Comparison of ENCODE assay signal across 24 mouse cellular contexts in the genomic region with DNA sequence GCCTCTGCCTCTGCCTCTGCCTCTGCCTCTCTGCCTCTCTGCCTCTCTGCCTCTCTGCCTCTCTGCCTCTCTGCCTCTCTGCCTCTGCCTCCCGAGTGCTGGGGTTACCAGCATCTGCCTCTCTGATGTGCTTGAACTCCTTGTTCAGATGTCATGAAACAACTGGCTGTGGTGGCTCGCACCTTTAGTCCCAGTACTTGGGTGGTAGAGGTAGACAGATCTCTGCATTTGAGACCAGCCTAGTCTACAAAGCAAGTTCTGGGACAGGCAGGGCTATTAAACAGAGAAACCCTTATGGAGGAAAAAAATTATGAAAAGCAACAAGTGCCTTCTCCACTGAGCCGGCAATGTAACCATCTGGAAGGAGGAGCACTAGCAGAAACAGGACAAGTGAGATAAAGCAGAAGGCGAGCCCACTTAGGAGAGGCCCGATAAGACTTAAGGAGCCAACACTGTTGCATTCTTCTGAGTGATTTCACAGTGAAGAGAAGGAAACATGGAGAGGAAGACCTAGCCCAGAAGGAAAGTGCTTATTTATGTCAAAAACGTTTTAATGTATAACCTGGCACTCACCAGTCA. TPM values are rescaled to one million over a fixed set of nuclear protein-coding genes. Genes with fewer than 3 reads are reported as not detected.
DNase-seq lines count a peak whose midpoint lies in the region; ATAC-seq and TF ChIP-seq lines count a peak whose summit lies in the region.
"Had no signal": no experiment of that assay in that cellular context is flagged by ENCODE, and none has a peak within 500 bp of the region (broad histone marks: within the 10 kb centered on the region; RNA-seq: fewer than 3 reads in every experiment).

No protein-coding gene starts in this region.

- peaks cover 46% of the 10 kb centered on the region for H3K36me3 ChIP-seq in heart, embryonic 13.5 days
- peaks cover 46% of the 10 kb centered on the region for H3K36me3 ChIP-seq in kidney, embryonic 15.5 days

- H3K9me3 ChIP-seq in heart, embryonic 13.5 days: no peaks in the 10 kb centered on the region
- no peaks in the 10 kb centered on the region for H3K9me3 ChIP-seq in kidney, embryonic 15.5 days (replicated peaks)
- H3K9me3 ChIP-seq: forebrain, embryonic 15.5 days; limb, embryonic 13.5 days; midbrain, embryonic 15.5 days had no signal

- no peaks in the 10 kb centered on the region for H3K27me3 ChIP-seq in heart, embryonic 13.5 days (replicated peaks)
- H3K27me3 ChIP-seq in kidney, embryonic 15.5 days: no peaks in the 10 kb centered on the region
- H3K27me3 ChIP-seq: forebrain, embryonic 15.5 days; limb, embryonic 13.5 days; midbrain, embryonic 15.5 days had no signal

- peak overlapping the region; percentile 54 for H3K9ac ChIP-seq in heart, embryonic 13.5 days
- H3K9ac ChIP-seq in kidney, embryonic 15.5 days: no peak overlapping the region
- H3K9ac ChIP-seq: forebrain, embryonic 15.5 days; hindbrain, embryonic 14.5 days; limb, embryonic 13.5 days; midbrain, embryonic 15.5 days had no signal

- TF ChIP-seq CTCF in bone marrow, adult 2 months (IDR thresholded peaks at IDR 0.05; ENCODE audit: control insufficient read depth, insufficient read depth, low read length): no peak

- TF ChIP-seq POLR2A in bone marrow, adult 2 months (IDR thresholded peaks at IDR 0.05; ENCODE audit: borderline replicate concordance, control insufficient read depth, low read depth, low read length): no peak

- H3K4me1 ChIP-seq in heart, embryonic 13.5 days: peaks cover 17% of the 10 kb centered on the region
- H3K4me1 ChIP-seq in bone marrow, adult 2 months (ENCODE audit: control insufficient read depth, insufficient read depth, low read length): no peaks in the 10 kb centered on the region
- peaks cover 8% of the 10 kb centered on the region for H3K4me1 ChIP-seq in kidney, embryonic 15.5 days

- no peak overlapping the region for H3K4me3 ChIP-seq in heart, embryonic 13.5 days
- H3K4me3 ChIP-seq in bone marrow, adult 2 months (replicated peaks; ENCODE audit: control insufficient read depth, low read depth, low read length): peak overlapping the region; percentile 20
- H3K4me3 ChIP-seq in kidney, embryonic 15.5 days (replicated peaks): no peak overlapping the region
- H3K4me3 ChIP-seq: forebrain, embryonic 15.5 days; limb, embryonic 13.5 days; midbrain, embryonic 15.5 days had no signal

- WGBS in heart, embryonic 13.5 days: 30% methylated on average over 6 of the region's 6 CpGs
- whole genome bisulfite sequencing in bone marrow, adult 2 months: 64% methylated on average over 6 of the region's 6 CpGs
- WGBS in kidney, embryonic 15.5 days: 84% methylated on average over 6 of the region's 6 CpGs

- peak overlapping the region; percentile 18; the same call in 1 of the 2 replicates for H3K4me2 ChIP-seq in heart, embryonic 13.5 days
- no peak overlapping the region for H3K4me2 ChIP-seq in kidney, embryonic 15.5 days
- H3K4me2 ChIP-seq: forebrain, embryonic 15.5 days; hindbrain, embryonic 14.5 days; limb, embryonic 13.5 days; midbrain, embryonic 15.5 days had no signal

- H3K27ac ChIP-seq in heart, embryonic 13.5 days (replicated peaks): peak overlapping the region; percentile 62
- H3K27ac ChIP-seq in bone marrow, adult 2 months (ENCODE audit: control insufficient read depth, insufficient read depth, low read depth, low read length, poor library complexity): peak overlapping the region; percentile 94
- H3K27ac ChIP-seq in kidney, embryonic 15.5 days: no peak overlapping the region
- H3K27ac ChIP-seq: forebrain, embryonic 15.5 days; hindbrain, embryonic 14.5 days; limb, embryonic 13.5 days; midbrain, embryonic 15.5 days had no signal

- no peak for ATAC-seq in heart, embryonic 13.5 days (ENCODE audit: extremely low read depth, insufficient number of reproducible peaks, low FRiP score, low TSS enrichment)
- peak; percentile 50 for ATAC-seq in megakaryocyte progenitor cell, adult 5-6 weeks (replicated peaks; ENCODE audit: poor library complexity)
- ATAC-seq in kidney, embryonic 15.5 days (replicated peaks; ENCODE audit: low FRiP score): no peak
- ATAC-seq: forebrain, embryonic 15.5 days; midbrain, embryonic 15.5 days had no signal

- no peak for DNase-seq in heart, adult 18-20 months
- DNase-seq in liver: peak; percentile 74
- DNase-seq in thymus, postnatal 14 days: no peak
- DNase-seq in urinary bladder, postnatal 4 days (ENCODE audit: low spot score in 2 of 2): no peak
- DNase-seq: adrenal gland, postnatal 25 days; B cell, adult 2 months; cerebellum, postnatal 10 days; heart, postnatal 14 days; kidney, adult 18-20 months; kidney, postnatal 14 days; layer of hippocampus, adult 9-11 months; right cerebral cortex, adult 18-20 months; thymus, adult 2 months had no signal

RNA-seq across cellular contexts. Expression of a gene that starts 3.8 kb away (rescaled TPM):
- polyA plus RNA-seq in heart, embryonic 13.5 days (2015; fragmentation: Nextera tagmentation; extraction: Ambion mirVana): 136 and 163 TPM in 2 replicates
- 100 to 1,000 TPM; 114 to 150 TPM for total RNA-seq in heart, adult 18-20 months (2021)
- polyA plus RNA-seq in bone marrow, adult 2 months (2011; ENCODE audit: insufficient read depth, insufficient read length, low replicate concordance, missing spikeins): 23.5 and 35.9 TPM in 2 replicates
- total RNA-seq in megakaryocyte progenitor cell, adult 5-6 weeks (2015): 75.6 and 78.6 TPM in 2 replicates
- total RNA-seq in megakaryocyte progenitor cell, adult 5-6 weeks (2017): 48.1 and 51.0 TPM in 2 replicates
- 174 and 179 TPM in 2 replicates for polyA plus RNA-seq in kidney, embryonic 15.5 days (2015; fragmentation: Nextera tagmentation; extraction: Ambion mirVana)

RNA-seq across cellular contexts. Expression of a gene that starts 4.5 kb away (rescaled TPM):
- polyA plus RNA-seq in heart, embryonic 13.5 days (2015; fragmentation: Nextera tagmentation; extraction: Ambion mirVana): 26.1 and 26.6 TPM in 2 replicates
- 10 to 100 TPM; 14.7 to 15.2 TPM for total RNA-seq in heart, adult 18-20 months (2021)
- polyA plus RNA-seq in bone marrow, adult 2 months (2011; ENCODE audit: insufficient read depth, insufficient read length, low replicate concordance, missing spikeins): 20.4 and 23.6 TPM in 2 replicates
- 30.8 and 40.2 TPM in 2 replicates for total RNA-seq in megakaryocyte progenitor cell, adult 5-6 weeks (2015)
- 21.4 and 26.4 TPM in 2 replicates for total RNA-seq in megakaryocyte progenitor cell, adult 5-6 weeks (2017)
- polyA plus RNA-seq in kidney, embryonic 15.5 days (2015; fragmentation: Nextera tagmentation; extraction: Ambion mirVana): 41.3 and 44.4 TPM in 2 replicates

RNA-seq across cellular contexts. Expression of a gene that starts 4.9 kb away (rescaled TPM):
- polyA plus RNA-seq in heart, embryonic 13.5 days (2015; fragmentation: Nextera tagmentation; extraction: Ambion mirVana): not detected in 2 replicates
- 10 to 100 TPM in 1 of 2 experiments, 1 to 10 TPM in 1; 5.4 to 10.0 TPM for total RNA-seq in heart, adult 18-20 months (2021)
- not detected in 2 replicates for polyA plus RNA-seq in bone marrow, adult 2 months (2011; ENCODE audit: insufficient read depth, insufficient read length, low replicate concordance, missing spikeins)
- total RNA-seq in megakaryocyte progenitor cell, adult 5-6 weeks (2015): not detected in 2 replicates
- 0.44 TPM in 1 of 2 replicates, not detected in the other for total RNA-seq in megakaryocyte progenitor cell, adult 5-6 weeks (2017)
- polyA plus RNA-seq in kidney, embryonic 15.5 days (2015; fragmentation: Nextera tagmentation; extraction: Ambion mirVana): not detected in 2 replicates
- total RNA-seq: adrenal gland, postnatal 25 days; granulocyte monocyte progenitor cell, adult 5-6 weeks had no signal
- polyA plus RNA-seq: embryonic facial prominence, embryonic 14.5 days; forebrain, embryonic 15.5 days; hindbrain, embryonic 14.5 days; limb, embryonic 13.5 days; lung, embryonic 16.5 days; midbrain, embryonic 15.5 days; thymus, adult 2 months had no signal

RNA-seq across cellular contexts. Expression of a gene that starts 12.1 kb away (rescaled TPM):
- polyA plus RNA-seq in heart, embryonic 13.5 days (2015; fragmentation: Nextera tagmentation; extraction: Ambion mirVana): 272 and 285 TPM in 2 replicates
- total RNA-seq in heart, adult 18-20 months (2021): 10 to 100 TPM; 22.7 to 29.2 TPM
- 46.2 and 93.3 TPM in 2 replicates for polyA plus RNA-seq in bone marrow, adult 2 months (2011; ENCODE audit: insufficient read depth, insufficient read length, low replicate concordance, missing spikeins)
- total RNA-seq in megakaryocyte progenitor cell, adult 5-6 weeks (2015): 251 and 263 TPM in 2 replicates
- 122 and 127 TPM in 2 replicates for total RNA-seq in megakaryocyte progenitor cell, adult 5-6 weeks (2017)
- polyA plus RNA-seq in kidney, embryonic 15.5 days (2015; fragmentation: Nextera tagmentation; extraction: Ambion mirVana): 355 and 388 TPM in 2 replicates

RNA-seq across cellular contexts. Expression of a gene that starts 23.8 kb away (rescaled TPM):
- 0.10 and 0.12 TPM in 2 replicates for polyA plus RNA-seq in heart, embryonic 13.5 days (2015; fragmentation: Nextera tagmentation; extraction: Ambion mirVana)
- not detected for total RNA-seq in heart, adult 18-20 months (2021)
- polyA plus RNA-seq in bone marrow, adult 2 months (2011; ENCODE audit: insufficient read depth, insufficient read length, low replicate concordance, missing spikeins): 0.50 TPM in 1 of 2 replicates, not detected in the other
- not detected in 2 replicates for total RNA-seq in megakaryocyte progenitor cell, adult 5-6 weeks (2015)
- not detected in 2 replicates for total RNA-seq in megakaryocyte progenitor cell, adult 5-6 weeks (2017)
- polyA plus RNA-seq in kidney, embryonic 15.5 days (2015; fragmentation: Nextera tagmentation; extraction: Ambion mirVana): 0.26 and 0.34 TPM in 2 replicates
- total RNA-seq: granulocyte monocyte progenitor cell, adult 5-6 weeks; heart, postnatal 14 days had no signal
- polyA plus RNA-seq: embryonic facial prominence, embryonic 14.5 days; thymus, adult 2 months had no signal
